Mouse (Mus musculus) liver, embryonic 12.5 days (tissue): Measurements from ENCODE around the gene Mrm1. TPM values are rescaled to one million over a fixed set of nuclear protein-coding genes. Genes with fewer than 3 reads are reported as not detected.

Experiments used
- polyA plus RNA-seq: library from polyadenylated mRNA; unstranded; fragments of >200 nt; fragmentation: Nextera tagmentation; extraction: Ambion mirVana; gene quantifications from 2 replicates; pipeline ENCODE4 v1.2.1, GENCODE M21; 2016

Gene Mrm1
- polyA plus RNA-seq, 1 experiment from 2014 or later, result 18.6 TPM

Other genes starting within 250 kb of the Mrm1 start
- gene Dhrs11, start 9.5 kb upstream of the Mrm1 start, polyA plus RNA-seq, result 213 and 219 TPM in 2 replicates
- 75.5 and 76.8 TPM in 2 replicates for gene Ggnbp2, start 51.3 kb upstream of the Mrm1 start, polyA plus RNA-seq
- 7.6 TPM in 2 replicates for gene Myo19, start 60.6 kb upstream of the Mrm1 start, polyA plus RNA-seq
- 2.6 and 3.2 TPM in 2 replicates for gene Pigw, start 60.8 kb upstream of the Mrm1 start, polyA plus RNA-seq
- 60.0 and 62.4 TPM in 2 replicates for gene Znhit3, start 96.9 kb upstream of the Mrm1 start, polyA plus RNA-seq
- 2.7 and 3.1 TPM in 2 replicates for gene Car4, start 138.3 kb upstream of the Mrm1 start, polyA plus RNA-seq